ENCODE assay signal across 13 mouse cellular contexts in genomic region chr9:70477229-70477628, GRCm38 (mm10).
"Had no signal": no experiment of that assay in that cellular context is flagged by ENCODE, and none has a peak within 500 bp of the region (broad histone marks: within the 10 kb centered on the region; RNA-seq: fewer than 3 reads in every experiment).

No protein-coding gene starts in this region.

- H3K9me3 ChIP-seq: lung, embryonic 15.5 days; megakaryocyte, embryonic 14.5 days; midbrain, embryonic 13.5 days; midbrain, embryonic 15.5 days; neural tube, embryonic 12.5 days had no signal

- H3K27ac ChIP-seq: lung, embryonic 15.5 days; macrophage; midbrain, embryonic 13.5 days; midbrain, embryonic 15.5 days; neural tube, embryonic 12.5 days had no signal

- H3K4me3 ChIP-seq: lung, embryonic 15.5 days; megakaryocyte, embryonic 14.5 days; midbrain, embryonic 13.5 days; midbrain, embryonic 15.5 days; neural tube, embryonic 12.5 days had no signal

- H3K27me3 ChIP-seq: lung, embryonic 15.5 days; megakaryocyte, embryonic 14.5 days; midbrain, embryonic 13.5 days; midbrain, embryonic 15.5 days; neural tube, embryonic 12.5 days had no signal

- H3K9ac ChIP-seq: lung, embryonic 15.5 days; midbrain, embryonic 13.5 days; midbrain, embryonic 15.5 days; neural tube, embryonic 12.5 days had no signal

- DNase-seq: lung, adult 2 months; lung, postnatal 14 days; lung, postnatal 36 days; right cerebral cortex, postnatal 14 days; thymus, adult 18-20 months; thymus, postnatal 14 days; thymus, postnatal 36 days had no signal

- H3K4me1 ChIP-seq: lung, embryonic 15.5 days; midbrain, embryonic 13.5 days; midbrain, embryonic 15.5 days; neural tube, embryonic 12.5 days had no signal
